Mouse (Mus musculus): ENCODE data around the gene Dgcr2. TPM values are rescaled to one million over a fixed set of nuclear protein-coding genes. Genes with fewer than 3 reads are reported as not detected.

Gene Dgcr2
- polyA plus RNA-seq, 1 experiment from 2014 or later: 43.7 TPM

DNA sequence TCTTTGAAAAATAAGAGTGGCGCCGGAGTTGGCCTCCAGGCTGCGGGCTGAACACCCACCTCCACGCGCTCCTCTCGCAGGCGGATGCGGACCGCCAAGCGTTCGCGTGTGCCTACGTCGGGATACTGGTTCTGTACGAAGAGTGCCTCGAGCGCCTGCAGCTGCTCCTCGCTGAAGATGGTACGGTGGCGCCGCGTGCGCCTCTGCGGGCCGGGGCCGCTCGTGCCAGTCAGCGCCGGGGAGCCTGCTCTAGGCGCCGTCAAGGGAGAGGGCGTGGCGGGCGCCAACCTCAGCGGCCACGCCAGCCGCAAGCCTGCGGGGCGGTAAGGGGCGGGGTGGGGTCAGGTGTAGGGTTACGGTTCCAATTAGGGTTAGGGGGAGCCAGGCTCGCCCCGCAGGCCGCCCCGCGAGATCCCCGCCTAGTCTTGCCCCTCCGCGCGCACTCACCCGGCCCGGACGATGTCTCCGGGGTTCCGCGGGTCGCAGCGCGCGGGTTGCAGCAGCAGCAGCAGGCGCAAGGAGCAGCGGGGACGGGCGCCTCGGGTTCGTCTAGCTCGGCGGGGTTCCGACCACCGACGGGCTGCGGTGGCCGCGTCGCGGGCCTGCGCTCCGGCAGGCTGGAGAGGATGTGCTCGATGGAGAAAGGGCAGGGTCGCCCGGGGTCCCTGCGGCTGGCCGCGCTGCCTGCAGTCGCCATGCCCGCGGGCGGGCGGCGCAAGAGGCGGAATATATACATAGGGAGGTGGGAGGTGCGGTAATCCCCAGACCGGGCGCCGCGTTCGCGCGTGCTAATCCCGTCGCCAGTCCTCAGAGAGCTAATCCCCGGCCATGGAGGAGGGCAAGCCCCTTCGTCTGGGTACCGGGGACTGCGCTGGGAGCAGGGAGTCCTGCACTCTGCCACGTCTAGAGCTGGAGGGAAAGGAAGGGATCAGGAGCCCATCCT lies 16.2 kb upstream of the Dgcr2 start, which contains the start of gene Gsc2:
Gene Gsc2 (minus strand): TSS at position 753 of the 943 bp plus-strand sequence.
- DNase-seq (ENCODE audit: low spot score): peak; percentile 35

DNA sequence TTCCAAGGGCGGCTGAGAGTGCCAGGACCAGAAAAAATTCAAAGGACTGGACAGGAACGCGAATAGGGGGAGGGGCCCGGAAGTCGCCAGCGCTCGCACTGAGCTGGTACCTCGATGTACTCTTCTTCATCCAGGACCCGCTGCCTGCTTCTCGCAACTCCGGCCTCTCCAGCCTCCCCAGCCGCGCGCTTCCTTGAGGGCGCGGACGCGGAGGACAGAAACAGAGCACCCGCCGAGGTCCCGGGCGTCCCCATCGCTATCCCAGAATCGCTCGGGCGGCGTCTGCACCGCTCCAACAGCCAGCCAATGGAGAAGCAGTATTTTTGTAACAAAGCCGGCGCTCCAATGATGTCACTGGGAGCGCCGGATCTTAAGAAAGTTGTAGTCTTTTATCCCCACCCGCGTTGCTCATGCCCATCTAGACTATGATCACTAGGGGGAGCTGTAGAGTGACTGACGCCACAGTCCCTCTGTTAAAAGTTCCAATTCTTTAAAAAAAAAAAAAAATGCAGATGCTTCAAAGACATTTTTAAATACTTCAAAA lies 12.8 kb upstream of the Dgcr2 start, which contains the start of gene Ess2:
Gene Ess2 (minus strand): TSS at position 297 of the 544 bp plus-strand sequence.
- DNase-seq (ENCODE audit: low spot score): peak; percentile 96

DNA sequence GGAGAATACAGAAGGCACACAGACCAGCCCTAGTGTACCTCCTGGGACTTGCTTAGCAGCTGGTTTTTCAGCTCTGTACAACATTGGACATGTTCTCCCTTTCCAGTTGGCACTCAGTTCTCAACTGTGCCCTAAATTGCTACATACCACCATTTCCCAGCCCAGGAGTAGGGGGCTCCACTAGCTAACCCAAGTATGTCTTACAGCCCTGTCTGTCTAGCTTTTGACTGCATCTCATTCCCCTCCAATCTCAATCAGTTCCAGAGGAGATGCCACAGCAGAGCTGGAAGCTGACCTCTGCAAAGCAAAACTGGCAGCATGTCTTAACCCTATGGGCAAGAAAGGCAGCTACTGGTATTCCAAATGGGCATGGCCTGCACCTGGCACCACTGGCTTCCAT lies 2.3 kb downstream of the Dgcr2 start:
- no peak for DNase-seq (ENCODE audit: low spot score)

DNA sequence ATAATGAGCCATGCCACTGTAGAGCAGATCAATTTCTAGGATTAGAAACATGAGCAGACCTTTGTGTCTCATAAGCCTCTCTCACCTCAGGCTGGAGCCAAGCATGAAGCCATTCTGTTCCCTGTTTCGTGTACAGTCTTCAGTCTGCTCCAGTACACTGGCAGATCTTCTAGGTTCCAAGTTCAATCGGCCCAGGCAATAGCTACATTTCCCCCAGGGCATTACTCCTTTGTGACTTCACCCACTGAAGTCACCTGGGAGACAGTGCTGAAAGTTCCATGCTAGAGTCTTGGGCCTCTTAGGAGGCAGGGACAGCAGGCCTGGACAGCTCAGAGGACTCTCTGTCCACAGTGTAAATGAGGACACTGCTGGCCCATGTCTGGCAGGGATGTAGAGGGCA lies 4.4 kb downstream of the Dgcr2 start, which contains the start of gene Tssk1:
Gene Tssk1 (plus strand): TSS at position 301 of the 400 bp plus-strand sequence.
- no peak for DNase-seq (ENCODE audit: low spot score)

DNA sequence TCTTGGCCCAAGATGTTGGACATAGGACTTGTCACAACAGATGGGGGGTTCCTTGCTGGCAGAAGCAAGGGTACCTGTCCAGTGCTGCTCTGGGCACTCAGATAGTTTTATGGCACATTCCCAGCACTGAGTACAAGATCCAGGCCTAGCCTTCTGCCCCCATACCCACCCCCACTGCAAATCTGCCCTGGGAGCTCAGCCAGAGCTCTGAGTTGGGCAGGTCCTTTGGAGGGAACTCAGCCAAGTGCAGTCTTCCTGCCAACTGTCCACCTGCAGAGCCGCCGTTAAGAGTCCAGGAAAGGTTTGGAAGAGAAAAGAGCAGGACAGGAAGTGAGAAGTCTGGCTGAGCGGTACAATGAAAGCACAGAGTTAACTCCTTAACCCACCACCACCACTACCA lies 5.8 kb downstream of the Dgcr2 start:
- DNase-seq (ENCODE audit: low spot score): no peak

DNA sequence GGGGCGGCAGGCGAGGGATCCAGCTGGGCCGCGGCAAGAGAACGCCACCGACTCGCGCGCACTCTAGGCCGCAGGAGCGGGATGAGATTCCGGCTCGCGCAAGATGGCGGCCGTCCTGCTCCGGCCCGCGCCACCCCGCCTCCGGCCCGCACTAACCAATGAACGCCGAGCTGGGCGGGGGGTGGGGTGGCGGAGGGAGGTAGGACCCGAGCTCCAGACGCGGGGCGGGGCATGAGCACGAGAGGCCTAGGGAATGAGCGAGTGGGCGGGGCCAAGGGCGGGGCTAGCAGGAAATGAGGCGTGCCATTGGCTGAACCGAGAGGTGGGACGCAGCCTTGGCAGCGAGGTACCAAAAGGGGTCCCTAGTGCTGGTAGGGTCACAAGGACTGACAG lies 6.8 kb downstream of the Dgcr2 start, which contains the start of gene Gm20518:
Gene Gm20518 (minus strand): TSS at position 105 of the 393 bp plus-strand sequence.
- peak; percentile 99 for DNase-seq (ENCODE audit: low spot score)

DNA sequence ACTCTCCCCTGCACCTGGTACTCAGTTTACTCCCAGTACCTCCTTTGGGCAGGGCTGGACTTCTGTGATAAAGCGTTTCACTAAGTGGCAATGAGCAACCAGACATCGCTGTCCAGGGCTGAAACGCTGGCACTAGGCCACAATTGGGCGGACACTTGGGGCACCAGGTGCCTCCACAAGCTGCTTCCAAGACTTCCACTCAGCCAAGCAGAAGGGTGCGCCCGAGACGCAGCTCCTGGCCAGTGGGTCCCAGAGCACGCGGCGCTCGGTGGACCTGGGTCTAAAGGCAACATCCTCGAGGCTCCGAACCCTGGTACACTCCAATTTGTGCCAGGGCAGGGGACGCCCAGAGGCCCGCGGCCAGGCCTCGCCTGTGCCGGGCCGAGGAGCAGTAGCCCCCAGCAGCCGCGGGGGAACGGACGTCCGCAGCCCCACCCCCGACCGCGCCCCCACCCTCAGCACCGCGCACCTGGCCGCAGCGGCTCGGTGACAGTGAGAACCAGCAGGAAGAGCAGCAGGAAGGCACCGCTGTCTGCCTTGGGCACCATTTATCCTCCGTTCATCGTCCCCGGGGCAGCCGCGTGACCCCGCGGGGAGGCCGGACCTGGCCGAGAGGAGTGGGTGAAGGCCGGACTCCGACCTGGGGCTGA lies 7.3 kb downstream of the Dgcr2 start:
- no peak for DNase-seq (ENCODE audit: low spot score)

DNA sequence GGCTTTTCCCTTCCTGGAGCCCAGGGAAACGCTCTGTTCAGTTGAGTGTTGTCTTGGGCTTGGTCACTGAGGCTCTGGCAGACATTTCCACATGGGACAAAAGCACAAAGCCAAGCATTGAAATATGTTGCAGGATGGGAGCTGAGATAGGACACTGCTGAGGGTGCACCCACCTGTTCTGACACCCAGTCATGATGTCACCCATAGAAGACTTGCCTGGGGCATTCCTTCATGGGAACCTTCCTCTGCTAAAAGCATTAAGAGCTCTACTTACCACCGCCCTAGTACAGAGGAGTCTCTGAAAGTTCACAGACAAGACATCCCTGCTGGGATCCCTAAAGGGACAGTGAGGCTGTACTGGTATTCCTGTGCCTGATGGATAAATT lies 8.0 kb downstream of the Dgcr2 start:
- no peak for DNase-seq (ENCODE audit: low spot score)

DNA sequence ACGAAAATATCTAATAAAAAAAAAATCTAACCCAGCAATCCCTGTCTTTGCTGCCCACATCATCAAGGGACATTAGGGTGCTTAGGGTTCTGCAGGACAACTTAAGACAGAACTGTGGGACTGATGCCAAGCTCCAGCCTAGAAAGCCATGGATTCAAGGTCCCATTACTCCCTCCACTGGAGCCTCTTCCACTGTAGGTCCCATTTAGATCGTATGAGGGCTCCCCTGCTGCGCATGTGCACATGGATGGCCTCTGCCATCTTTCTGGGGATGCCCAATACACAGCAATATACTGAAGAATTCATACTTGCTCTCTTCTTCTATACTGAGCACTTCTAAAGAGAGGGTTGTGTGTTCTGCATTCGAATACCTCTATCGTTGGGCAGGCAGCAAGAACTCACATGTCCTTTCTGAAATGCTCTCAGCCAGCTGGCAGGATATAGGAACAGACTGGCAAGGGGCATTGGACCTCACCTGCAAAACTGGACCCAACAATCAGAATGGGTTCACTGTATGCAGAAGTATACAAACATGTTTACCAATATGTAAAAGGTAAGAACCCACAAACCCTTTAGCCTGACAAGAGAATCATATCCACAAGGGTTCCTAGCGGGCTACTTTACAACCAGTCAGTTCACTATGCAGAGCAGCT lies 8.5 kb downstream of the Dgcr2 start:
- DNase-seq (ENCODE audit: low spot score): no peak

DNA sequence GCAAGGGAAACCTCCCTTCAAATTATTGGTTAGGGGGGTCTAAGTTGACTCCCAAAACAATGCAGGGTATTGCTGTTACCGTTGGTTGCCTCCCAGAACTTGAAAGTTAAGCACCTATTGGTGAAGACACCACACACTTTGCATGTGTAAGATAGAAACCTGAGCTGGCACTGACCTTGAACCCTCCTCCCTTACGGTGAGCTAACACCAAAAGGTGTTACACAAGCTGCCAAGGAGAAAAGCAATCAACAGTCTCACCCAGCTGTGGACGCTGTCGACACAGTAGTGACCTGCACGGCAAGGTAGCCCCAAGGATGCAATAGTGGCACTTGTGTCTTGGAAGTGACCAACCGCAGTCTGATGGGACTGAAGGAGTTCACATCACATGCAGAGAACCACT lies 14.2 kb downstream of the Dgcr2 start:
- no peak for DNase-seq (ENCODE audit: low spot score)

DNA sequence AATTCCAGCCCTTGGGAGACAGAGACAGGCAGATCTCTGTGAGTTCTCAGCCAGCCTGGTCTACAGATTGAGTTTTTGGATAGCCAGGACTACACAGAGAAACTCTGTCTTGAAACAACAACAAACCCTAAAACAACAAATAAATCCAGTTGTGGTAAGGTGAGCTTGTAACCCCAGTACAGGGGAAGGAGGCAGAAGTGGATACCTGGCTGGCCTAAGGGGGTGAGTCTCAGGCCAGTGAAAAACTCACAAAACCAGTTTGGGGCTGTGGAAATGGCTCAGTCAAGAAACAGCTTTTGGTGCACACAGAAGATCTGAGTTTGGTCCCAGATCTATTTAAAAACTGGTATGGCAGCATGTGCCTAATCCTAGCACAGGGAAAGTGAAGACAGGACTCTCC lies 16.2 kb downstream of the Dgcr2 start:
- DNase-seq (ENCODE audit: low spot score): no peak

DNA sequence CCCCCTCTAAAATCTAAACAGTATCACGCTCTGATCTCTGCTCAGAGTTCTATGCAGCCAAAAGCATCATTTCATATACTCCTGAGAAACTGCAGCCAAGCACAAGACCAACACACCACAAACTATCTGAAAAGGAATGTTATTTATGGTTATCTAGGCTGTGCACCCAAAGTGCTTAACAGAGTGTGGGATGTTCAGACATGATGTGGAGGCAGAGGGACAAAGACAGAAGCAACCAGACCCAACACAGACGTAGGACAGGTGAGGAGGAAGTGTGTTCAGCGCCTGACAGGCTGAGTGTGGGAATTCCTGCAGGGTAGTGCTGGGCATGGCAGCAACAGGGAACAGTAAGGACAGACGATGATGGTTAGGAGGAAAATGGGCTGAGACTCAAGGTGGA lies 18.8 kb downstream of the Dgcr2 start:
- no peak for DNase-seq (ENCODE audit: low spot score)

DNA sequence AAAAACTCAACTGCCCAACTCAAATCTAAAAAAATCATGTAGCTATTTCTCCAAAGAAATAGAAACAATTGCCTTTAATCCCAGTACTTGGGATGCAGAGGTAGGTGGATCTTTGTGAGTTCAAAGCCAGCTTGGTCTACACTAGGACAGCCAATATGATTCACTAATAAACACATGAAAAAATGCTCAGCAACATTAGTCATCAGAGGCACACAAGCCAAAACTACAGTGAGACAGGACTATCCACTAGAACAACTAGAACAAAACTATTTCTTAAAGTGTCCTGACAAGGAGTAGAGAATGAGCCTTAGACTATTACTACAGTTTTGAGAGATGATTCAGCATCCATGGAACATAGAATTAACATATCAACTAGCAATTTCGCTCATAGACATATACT lies 22.3 kb downstream of the Dgcr2 start:
- no peak for DNase-seq (ENCODE audit: low spot score)

DNA sequence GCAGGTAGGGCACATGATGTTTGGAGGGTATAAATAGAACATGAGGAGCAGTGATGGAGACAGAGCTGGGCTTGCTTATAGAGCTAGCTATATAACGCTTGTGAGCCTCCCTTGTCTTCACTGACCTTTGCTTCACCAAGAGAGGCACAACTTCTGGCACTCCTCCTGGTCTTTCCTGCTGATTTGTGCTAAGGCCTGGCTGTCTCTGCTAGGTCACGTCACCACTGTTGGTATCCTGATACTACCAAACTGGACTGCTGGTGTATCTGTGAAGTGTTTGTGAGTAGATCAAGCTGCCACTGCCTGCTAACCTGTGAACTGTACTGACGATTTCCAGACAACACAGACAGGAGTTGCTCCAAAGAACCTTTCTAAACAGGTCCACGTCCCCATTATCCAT lies 23.2 kb downstream of the Dgcr2 start:
- DNase-seq (ENCODE audit: low spot score): no peak

DNA sequence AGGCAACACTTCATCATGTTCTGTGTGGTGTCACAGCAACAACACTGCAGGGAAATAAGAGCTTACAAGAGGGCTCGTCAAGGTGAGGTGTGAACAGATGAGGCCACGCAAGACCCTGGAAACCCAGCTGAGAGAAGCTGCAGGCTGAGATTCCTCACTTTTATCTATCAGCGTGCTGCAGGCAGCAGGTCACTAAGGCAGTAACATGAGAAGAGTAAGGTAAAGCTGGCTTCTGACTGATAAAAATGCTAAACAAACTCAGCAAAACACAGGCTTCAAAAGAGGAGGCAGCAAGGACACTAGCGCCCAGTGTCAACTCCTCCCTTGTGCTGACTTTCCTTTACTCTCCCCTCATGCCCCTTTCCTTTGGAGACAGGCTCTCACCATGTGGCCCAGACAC lies 25.4 kb downstream of the Dgcr2 start:
- DNase-seq (ENCODE audit: low spot score): no peak

DNA sequence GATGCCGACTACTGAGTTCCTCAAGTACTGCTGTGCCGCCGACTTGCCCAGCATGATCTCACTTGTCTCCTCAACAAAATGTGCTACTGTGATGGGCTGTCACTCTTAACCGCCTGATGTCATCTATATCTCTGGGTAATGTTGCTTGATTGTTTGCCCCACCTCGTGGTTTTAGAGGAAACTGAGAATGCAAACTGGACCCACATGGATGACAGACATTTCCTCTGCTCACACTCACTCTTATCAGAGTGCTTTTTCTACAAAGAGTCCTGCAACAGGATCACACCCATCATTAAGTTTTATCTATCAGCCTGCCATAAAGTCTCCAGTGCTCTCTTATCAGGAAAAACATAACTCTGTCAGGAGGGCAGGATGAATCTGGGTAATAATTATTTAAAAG lies 27.1 kb downstream of the Dgcr2 start:
- DNase-seq (ENCODE audit: low spot score): no peak

DNA sequence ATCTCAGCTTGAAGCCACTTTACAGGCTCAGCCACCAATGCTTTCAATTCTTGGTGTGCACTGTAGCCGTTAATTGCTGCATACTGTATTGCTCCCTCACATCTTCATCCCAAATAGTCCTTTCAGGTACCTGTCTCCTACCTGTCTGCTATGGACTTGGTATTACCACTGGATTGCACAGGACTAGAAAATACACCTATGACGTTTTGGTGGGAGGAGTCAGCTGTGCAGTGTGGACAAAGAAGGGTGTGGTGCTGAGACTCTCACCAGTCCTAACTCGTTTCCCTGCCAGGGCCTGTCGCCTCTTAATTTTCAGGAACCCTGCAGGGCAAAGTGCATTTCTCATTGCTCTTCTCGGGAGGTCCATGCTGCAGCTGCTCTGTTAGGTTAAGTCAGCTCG lies 32.6 kb downstream of the Dgcr2 start:
- DNase-seq (ENCODE audit: low spot score): no peak

DNA sequence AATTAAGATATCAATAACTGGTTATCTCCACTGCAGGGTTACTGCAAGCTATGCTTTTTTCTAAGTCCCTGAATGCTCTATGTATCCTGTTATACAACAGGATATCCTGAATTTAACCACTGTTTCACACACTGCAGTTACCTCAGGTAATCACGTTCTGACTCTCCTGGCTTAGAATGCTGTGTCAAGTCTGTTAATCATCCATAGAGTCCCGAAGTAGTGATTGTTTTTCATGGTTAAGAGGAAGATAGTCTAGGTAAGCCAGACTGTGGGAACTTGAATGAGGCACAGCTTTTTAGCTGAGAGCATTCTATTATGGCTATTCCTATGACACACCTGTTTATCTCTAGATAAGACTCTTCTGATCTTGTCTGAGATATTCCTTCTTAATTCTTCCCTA lies 33.1 kb downstream of the Dgcr2 start:
- no peak for DNase-seq (ENCODE audit: low spot score)

DNA sequence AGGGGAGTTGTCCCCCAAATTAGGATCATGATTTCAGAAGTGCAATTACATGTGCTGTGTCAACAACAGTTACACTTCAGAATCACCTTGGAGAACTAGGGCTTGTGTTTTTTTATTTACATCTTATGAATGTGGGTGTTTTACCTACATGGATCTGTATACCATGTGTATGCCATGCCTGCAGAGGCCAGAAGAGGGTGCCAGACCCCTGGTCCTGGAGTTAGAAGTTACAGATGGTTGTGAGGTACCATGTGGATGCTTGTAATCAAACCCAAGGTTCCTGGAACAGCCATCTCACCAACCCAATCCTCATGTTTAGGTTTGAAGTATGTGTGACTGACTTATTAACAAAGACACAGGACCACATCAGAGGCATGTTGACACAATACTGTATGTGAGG lies 39.8 kb downstream of the Dgcr2 start:
- DNase-seq (ENCODE audit: low spot score): peak; percentile 33

DNA sequence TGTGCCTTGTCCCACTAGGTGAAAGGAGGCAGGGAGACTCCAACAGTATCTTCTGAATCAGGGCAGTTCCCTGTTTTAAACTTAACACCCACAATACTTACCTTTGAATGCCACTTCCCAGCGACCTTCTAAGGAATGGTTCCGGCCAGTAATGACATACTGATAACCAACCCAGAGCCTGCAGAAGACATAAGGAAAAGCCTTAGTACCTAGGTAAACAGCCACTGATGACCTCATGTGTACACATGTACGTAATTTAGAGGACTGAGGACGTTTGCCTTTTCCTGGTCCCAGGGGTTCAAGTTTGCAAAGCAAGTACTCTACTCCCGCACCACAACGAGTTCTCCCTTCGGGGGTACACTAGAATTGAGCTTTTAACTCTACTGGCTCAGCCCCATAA lies 41.2 kb downstream of the Dgcr2 start:
- no peak for DNase-seq (ENCODE audit: low spot score)

DNA sequence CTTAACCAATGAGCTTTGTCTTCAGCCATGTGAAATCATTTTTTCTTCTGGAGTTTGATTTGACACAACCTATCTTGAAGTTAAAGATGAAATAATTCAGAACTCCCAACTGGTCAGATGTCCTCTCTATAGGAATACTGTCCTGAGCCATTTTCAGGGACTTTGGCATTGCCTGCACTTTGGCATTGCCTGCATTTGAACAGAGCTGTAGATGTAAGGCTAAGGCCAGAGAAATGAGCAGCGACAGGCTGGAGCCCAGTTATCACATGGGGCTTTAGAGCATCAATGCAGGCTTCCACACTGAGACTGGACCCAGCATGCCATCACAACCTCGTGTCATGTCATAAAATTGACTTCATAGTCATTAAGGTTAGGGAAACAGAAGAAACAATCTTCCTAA lies 45.1 kb downstream of the Dgcr2 start:
- DNase-seq (ENCODE audit: low spot score): no peak

DNA sequence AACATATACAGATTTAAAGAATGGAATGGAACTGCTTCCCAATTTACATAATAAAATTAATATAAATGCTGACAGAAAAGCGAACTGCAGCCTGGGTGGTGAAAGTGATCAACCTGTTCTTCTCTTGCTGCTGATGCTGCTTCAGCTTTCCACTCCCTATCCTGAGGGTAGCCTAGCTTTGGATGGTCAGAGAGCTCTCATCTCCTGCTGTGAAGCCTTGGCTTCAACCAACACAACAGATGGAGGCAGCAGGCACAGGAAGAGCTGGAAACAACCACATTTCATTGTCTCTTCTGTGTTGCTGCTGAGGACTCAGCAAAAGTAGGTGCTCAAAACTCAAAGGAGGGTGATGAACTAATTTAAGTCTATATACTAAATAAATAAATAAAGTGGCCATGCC lies 46.5 kb downstream of the Dgcr2 start:
- no peak for DNase-seq (ENCODE audit: low spot score)
